Mouse (Mus musculus) heart, adult 2 months (tissue): ENCODE measurements around the gene Gm4302.

Source experiments
- CTCF ChIP-seq: fragments of 200-600 bp; IDR thresholded peaks from 2 replicates; pipeline ENCODE4 v1.8.1; 2022; ENCODE audit warnings: antibody characterized with exemption, mild to moderate bottlenecking, moderate library complexity
- POLR2A ChIP-seq: fragments of 200-500 bp; IDR thresholded peaks from 2 replicates; pipeline ENCODE4 v1.6.1; 2011; ENCODE audit warnings: mild to moderate bottlenecking, low read depth, low read length, control low read depth; ENCODE audit not compliant: insufficient read depth

DNA sequence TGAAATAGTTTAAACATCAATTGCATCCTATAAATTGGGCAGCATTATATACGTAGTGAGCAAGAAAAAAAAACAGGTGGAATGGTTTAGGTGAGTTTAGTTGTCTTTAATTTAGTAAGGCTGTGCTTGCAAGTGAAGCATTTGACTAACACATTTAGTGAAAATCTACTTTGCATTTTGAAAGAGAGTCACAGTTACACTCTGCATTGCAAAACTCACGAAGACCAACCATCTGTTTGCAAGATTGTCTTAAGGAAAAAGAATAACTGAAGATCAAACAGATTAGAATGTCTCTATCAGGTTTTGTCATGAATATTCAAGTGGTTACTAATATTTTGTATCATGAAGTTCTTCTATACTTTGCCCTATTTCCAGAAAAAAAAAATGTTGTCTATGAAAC, 44.5 kb upstream of the Gm4302 start:
- TF ChIP-seq POLR2A (no peak), CTCF (no peak)
